Mouse (Mus musculus) gastrocnemius, adult 2 months (tissue): ENCODE measurements around the gene Myl4. TPM values are rescaled to one million over a fixed set of nuclear protein-coding genes. Genes with fewer than 3 reads are reported as not detected.

Source experiments
- DNase-seq: peaks from one replicate; pipeline ENCODE4 v3.0.0; 2022
- H3K27ac ChIP-seq: fragments of 200-600 bp; 2 replicates; pipeline ENCODE4 v1.8.1; 2022; ENCODE audit warnings: mild to moderate bottlenecking
- H3K4me3 ChIP-seq: fragments of 200-600 bp; 2 replicates; pipeline ENCODE4 v1.8.1; 2022; ENCODE audit warnings: mild to moderate bottlenecking, moderate library complexity
- CTCF ChIP-seq: fragments of 200-600 bp; IDR thresholded peaks from 2 replicates; pipeline ENCODE4 v1.8.1; 2022; ENCODE audit warnings: antibody characterized with exemption, mild to moderate bottlenecking, moderate library complexity
- intact Hi-C: fragments of 180-260 bp; cut with DNase I; formaldehyde crosslinking; loops from one replicate; pipeline ENCODE4 v1.15.1; 2025
- total RNA-seq, 2 experiments: library from RNA; stranded (reverse); gene quantifications; 2 replicates each; pipeline ENCODE4 v1.2.3; 2021

Myl4 gene
- total RNA-seq, 2 experiments from 2014 or later, result 2.9 to 8.1 TPM

GRCm38 (mm10) chr11:104576772-104577612 is 26.5 kb downstream of the Myl4 start:
- Histone ChIP-seq H3K27ac (no peak overlapping the region), H3K4me3 (no peak overlapping the region)
- DNase-seq, result no peak
- intact Hi-C loops, result no loop called here
- no peak for TF ChIP-seq CTCF

GRCm38 (mm10) chr11:104578074-104578473 is 27.6 kb downstream of the Myl4 start:
- intact Hi-C loops, result no loop called here
- Histone ChIP-seq H3K27ac (peak overlapping the region; percentile 2; the same call in 1 of the 2 replicates), H3K4me3 (no peak overlapping the region)
- no peak for DNase-seq
- TF ChIP-seq CTCF, result no peak

- Histone ChIP-seq H3K27ac (no peak overlapping the region), H3K4me3 (no peak overlapping the region)
- intact Hi-C loops, result no loop called here
- DNase-seq, result no peak
- no peak for TF ChIP-seq CTCF
Measured at GRCm38 (mm10) chr11:104579084-104579483, 28.6 kb downstream of the Myl4 start.

GRCm38 (mm10) chr11:104579575-104579974 is 29.1 kb downstream of the Myl4 start:
- TF ChIP-seq CTCF, result no peak
- no peak for DNase-seq
- Histone ChIP-seq H3K27ac (no peak overlapping the region), H3K4me3 (no peak overlapping the region)
- intact Hi-C loops, result no loop called here

- no peak overlapping the region for H3K4me3 ChIP-seq
- intact Hi-C loops, result no loop called here
- no peak for TF ChIP-seq CTCF
- no peak overlapping the region for H3K27ac ChIP-seq
- no peak for DNase-seq
Measured at GRCm38 (mm10) chr11:104580091-104580490, 29.6 kb downstream of the Myl4 start.

GRCm38 (mm10) chr11:104580606-104581005 is 30.1 kb downstream of the Myl4 start:
- Histone ChIP-seq H3K4me3 (no peak overlapping the region), H3K27ac (no peak overlapping the region)
- intact Hi-C loops, result no loop called here
- no peak for TF ChIP-seq CTCF
- no peak for DNase-seq

- Histone ChIP-seq H3K27ac (peak overlapping the region; percentile 55; the same call in 1 of the 2 replicates), H3K4me3 (peak overlapping the region; percentile 71)
- DNase-seq, result no peak
- no peak for TF ChIP-seq CTCF
- intact Hi-C loops, result no loop called here
Measured at GRCm38 (mm10) chr11:104581446-104582307, 31.2 kb downstream of the Myl4 start.

GRCm38 (mm10) chr11:104582308-104582606 is 31.8 kb downstream of the Myl4 start:
- no peak for TF ChIP-seq CTCF
- Histone ChIP-seq H3K27ac (no peak overlapping the region), H3K4me3 (no peak overlapping the region)
- no peak for DNase-seq
- intact Hi-C loops, result no loop called here

GRCm38 (mm10) chr11:104582630-104583364 is 32.3 kb downstream of the Myl4 start:
- intact Hi-C loops, result no loop called here
- no peak overlapping the region for H3K27ac ChIP-seq
- no peak for TF ChIP-seq CTCF
- H3K4me3 ChIP-seq, result no peak overlapping the region
- no peak for DNase-seq

- Histone ChIP-seq H3K4me3 (no peak overlapping the region), H3K27ac (no peak overlapping the region)
- DNase-seq, result no peak
- intact Hi-C loops, result no loop called here
- TF ChIP-seq CTCF, result no peak
Measured at GRCm38 (mm10) chr11:104585495-104585894, 35.0 kb downstream of the Myl4 start.

GRCm38 (mm10) chr11:104587904-104588303 is 37.4 kb downstream of the Myl4 start:
- H3K4me3 ChIP-seq, result no peak overlapping the region
- intact Hi-C loops, result no loop called here
- no peak overlapping the region for H3K27ac ChIP-seq
- DNase-seq, result no peak
- TF ChIP-seq CTCF, result no peak

GRCm38 (mm10) chr11:104588513-104588912 is 38.0 kb downstream of the Myl4 start:
- no peak for DNase-seq
- Histone ChIP-seq H3K4me3 (no peak overlapping the region), H3K27ac (no peak overlapping the region)
- intact Hi-C loops, result no loop called here
- no peak for TF ChIP-seq CTCF

GRCm38 (mm10) chr11:104589570-104589969 is 39.1 kb downstream of the Myl4 start:
- no peak overlapping the region for H3K4me3 ChIP-seq
- TF ChIP-seq CTCF, result no peak
- intact Hi-C loops, result no loop called here
- DNase-seq, result no peak
- H3K27ac ChIP-seq, result no peak overlapping the region
